Mouse (Mus musculus) ovary, postnatal 10 days (tissue): ENCODE measurements around the gene Fbxw26.
"Not testable (repeated sequence)": the region's sequence is repeated elsewhere in the genome, so short reads cannot be mapped to it uniquely, and the experiment has no call there.

Source experiments
- DNase-seq: peaks from one replicate; pipeline ENCODE4 v3.0.0; 2022; ENCODE audit warnings: low spot score

Gene Fbxw26

GRCm38 (mm10) chr9:109745989-109746388 is at the start of gene Fbxw26:
Fbxw26 (minus strand) TSS chr9:109746089.
- DNase-seq = not testable (repeated sequence)

DNA sequence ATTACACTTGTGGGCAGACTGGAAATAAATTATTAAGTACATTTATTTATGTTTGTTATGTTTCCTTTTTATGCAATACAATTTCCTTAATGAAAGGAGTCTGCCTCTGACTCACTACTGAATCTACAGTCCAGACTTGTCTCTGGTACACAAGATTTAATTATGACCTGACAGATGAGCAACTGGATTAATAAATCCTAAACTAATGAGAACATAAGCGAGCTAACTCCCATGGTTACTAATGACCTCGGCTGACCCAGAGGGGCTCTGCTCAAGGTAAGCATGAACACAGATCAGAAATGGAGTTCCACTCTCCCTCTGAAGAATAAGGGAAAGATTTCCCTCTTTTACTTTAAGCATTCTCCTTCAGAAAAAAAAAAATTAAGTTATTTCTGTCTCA is 49.3 kb upstream of the Fbxw26 start:
- DNase-seq = no peak

DNA sequence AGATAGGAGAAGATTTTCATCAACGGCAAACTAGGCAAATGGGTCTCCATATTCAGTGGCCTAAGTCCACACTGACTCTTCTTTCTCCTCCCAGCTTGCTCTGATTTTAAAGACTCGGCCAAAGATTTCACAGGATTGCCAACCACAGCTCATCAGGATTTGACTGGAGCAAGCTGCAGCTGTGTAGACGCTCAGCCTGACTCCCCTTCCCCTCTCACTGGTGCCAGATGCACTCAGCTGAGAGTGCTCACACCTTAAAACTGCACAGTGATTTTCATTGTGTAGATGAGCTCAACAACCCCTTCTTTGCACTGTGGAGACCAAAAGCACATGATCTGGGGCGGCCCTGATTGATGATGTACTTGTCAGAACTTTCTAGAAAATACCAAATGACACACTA is 44.7 kb upstream of the Fbxw26 start, which contains the start of gene Fbxw27:
Fbxw27 (minus strand) TSS at position 101 of the 400 bp plus-strand sequence.
- DNase-seq = not testable (repeated sequence)

DNA sequence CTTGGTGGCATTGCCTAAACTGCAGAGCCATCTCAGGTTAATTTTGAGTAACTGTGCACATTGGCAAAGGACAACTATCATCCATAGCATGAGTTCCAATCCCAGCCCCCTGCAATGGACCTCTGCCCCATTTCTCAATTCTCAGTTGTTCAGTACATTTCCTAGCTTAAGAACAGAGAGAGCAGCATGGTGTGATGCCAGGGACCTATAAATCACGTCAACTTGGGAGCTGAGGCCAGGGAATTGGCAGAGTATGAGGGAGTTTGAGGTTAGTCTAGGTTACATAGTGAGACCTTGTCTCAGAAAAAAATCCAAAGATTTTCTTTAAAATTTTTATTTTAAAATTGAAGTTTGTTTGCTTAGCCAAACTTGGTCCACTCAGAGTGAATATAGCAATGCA is 21.0 kb upstream of the Fbxw26 start:
- not testable (repeated sequence) for DNase-seq

DNA sequence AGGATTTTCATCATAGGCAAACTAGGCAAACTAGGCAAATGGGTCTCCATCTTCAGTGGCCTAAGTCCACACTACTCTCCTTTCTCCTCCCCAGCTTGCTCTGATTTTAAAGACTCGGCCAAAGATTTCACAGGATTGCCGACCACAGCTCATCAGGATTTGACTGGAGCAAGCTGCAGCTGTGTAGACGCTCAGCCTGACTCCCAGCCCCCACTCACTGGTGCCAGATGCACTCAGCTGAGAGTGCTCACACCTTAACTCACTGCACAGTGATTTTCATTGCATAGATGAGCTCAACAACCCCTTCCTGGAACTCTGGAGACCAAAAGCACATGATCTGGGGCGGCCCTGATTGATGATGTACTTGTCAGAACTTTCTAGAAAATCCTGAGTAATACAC is 43.3 kb downstream of the Fbxw26 start, which contains the start of gene Fbxw18:
Fbxw18 (minus strand) TSS at position 101 of the 400 bp plus-strand sequence.
- not testable (repeated sequence) for DNase-seq

DNA sequence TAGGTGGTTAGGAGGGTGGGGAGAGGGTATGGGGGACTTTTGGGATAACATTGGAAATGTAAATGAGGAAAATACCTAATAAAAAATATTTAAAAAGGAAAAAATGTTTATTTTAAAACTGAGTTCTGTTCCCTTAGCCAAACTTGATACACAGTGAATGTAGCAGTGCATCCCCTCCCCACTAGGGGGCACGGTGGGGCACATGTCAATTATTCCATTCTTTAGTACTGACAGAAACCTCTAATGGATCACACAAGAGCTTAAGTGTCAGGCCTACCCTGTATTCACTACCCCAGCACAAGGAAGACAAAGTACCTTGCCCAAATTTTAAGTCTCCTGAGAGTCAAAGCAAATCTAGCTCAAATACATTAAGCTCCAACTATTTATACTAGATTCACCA is 60.6 kb downstream of the Fbxw26 start:
- peak; percentile 13 for DNase-seq
